Mouse (Mus musculus) embryonic facial prominence, embryonic 14.5 days (tissue): Measurements from ENCODE around the gene Scd4. TPM values are rescaled to one million over a fixed set of nuclear protein-coding genes. Genes with fewer than 3 reads are reported as not detected.

ENCODE experiments used
- ATAC-seq: fragments of 200-750 bp; cut with Nextera tagmentation; 2 replicates; pipeline ENCODE4 v1.8.0; 2017; ENCODE audit warnings: low read depth, moderate number of reproducible peaks, moderate TSS enrichment
- DNase-seq: peaks from one replicate; pipeline ENCODE4 v3.0.0-alpha.2; 2015; ENCODE audit warnings: low spot score
- H3K27ac ChIP-seq: fragments of 300-500 bp; sonication (generic); replicated peaks from 2 replicates; pipeline ENCODE4 v1.5.1; 2014; ENCODE audit warnings: low read depth, mild to moderate bottlenecking, low read length, moderate library complexity
- H3K27me3 ChIP-seq: fragments of 300-500 bp; sonication (generic); replicated peaks from 2 replicates; pipeline ENCODE4 v1.6.1; 2014; ENCODE audit warnings: low read length; ENCODE audit not compliant: control insufficient read depth, insufficient read depth
- H3K36me3 ChIP-seq: fragments of 300-500 bp; sonication (generic); 2 replicates; pipeline ENCODE4 v1.6.1; 2014; ENCODE audit warnings: low read length, mixed read lengths; ENCODE audit not compliant: control insufficient read depth, insufficient read depth
- H3K4me1 ChIP-seq: fragments of 300-500 bp; sonication (generic); 2 replicates; pipeline ENCODE4 v1.6.1; 2014; ENCODE audit warnings: antibody characterized with exemption, low read length; ENCODE audit not compliant: control insufficient read depth, insufficient read depth
- H3K4me2 ChIP-seq: fragments of 300-500 bp; sonication (generic); 2 replicates; pipeline ENCODE4 v1.6.1; 2014; ENCODE audit warnings: low read depth, mild to moderate bottlenecking, low read length, moderate library complexity, mixed read lengths
- H3K4me3 ChIP-seq: fragments of 300-500 bp; sonication (generic); 2 replicates; pipeline ENCODE4 v1.5.1; 2014; ENCODE audit warnings: low read depth, mild to moderate bottlenecking, low read length
- H3K9ac ChIP-seq: fragments of 300-500 bp; sonication (generic); 2 replicates; pipeline ENCODE4 v1.6.1; 2014; ENCODE audit warnings: low read depth, mild to moderate bottlenecking, low read length, moderate library complexity, mixed read lengths
- H3K9me3 ChIP-seq: fragments of 300-500 bp; sonication (generic); 2 replicates; pipeline ENCODE4 v1.6.1; 2016; ENCODE audit warnings: low read length; ENCODE audit not compliant: control insufficient read depth
- WGBS: fragments of 180-500 bp; shearing (Covaris S2); extraction: QIAGEN DNeasy Blood & Tissue Kit; methylation state at CpG from one replicate; pipeline ENCODE4 v1.1.7; 2014; 5-methylcytosine and 5-hydroxymethylcytosine counted together
- polyA plus RNA-seq: library from polyadenylated mRNA; unstranded; fragments of >200 nt; fragmentation: Nextera tagmentation; extraction: Ambion mirVana; gene quantifications from 2 replicates; pipeline ENCODE4 v1.2.1, GENCODE M21; 2014

Gene Scd4
- polyA plus RNA-seq, 1 experiment from 2014 or later, result 0.51 TPM

GRCm38 (mm10) chr19:44292483-44292882 is 40.4 kb upstream of the Scd4 start:
- H3K4me2 ChIP-seq, result peak overlapping the region; percentile 82
- no peaks in the 10 kb centered on the region for H3K9me3 ChIP-seq
- DNase-seq (no peak), ATAC-seq (no peak)
- no peak overlapping the region for H3K4me3 ChIP-seq
- peak overlapping the region; percentile 95 for H3K27ac ChIP-seq
- H3K4me1 ChIP-seq, result peaks cover 20% of the 10 kb centered on the region
- WGBS, result 57% methylated on average over 3 of the region's 3 CpGs
- H3K27me3 ChIP-seq, result no peaks in the 10 kb centered on the region
- peaks cover 27% of the 10 kb centered on the region for H3K36me3 ChIP-seq
- no peak overlapping the region for H3K9ac ChIP-seq

DNA sequence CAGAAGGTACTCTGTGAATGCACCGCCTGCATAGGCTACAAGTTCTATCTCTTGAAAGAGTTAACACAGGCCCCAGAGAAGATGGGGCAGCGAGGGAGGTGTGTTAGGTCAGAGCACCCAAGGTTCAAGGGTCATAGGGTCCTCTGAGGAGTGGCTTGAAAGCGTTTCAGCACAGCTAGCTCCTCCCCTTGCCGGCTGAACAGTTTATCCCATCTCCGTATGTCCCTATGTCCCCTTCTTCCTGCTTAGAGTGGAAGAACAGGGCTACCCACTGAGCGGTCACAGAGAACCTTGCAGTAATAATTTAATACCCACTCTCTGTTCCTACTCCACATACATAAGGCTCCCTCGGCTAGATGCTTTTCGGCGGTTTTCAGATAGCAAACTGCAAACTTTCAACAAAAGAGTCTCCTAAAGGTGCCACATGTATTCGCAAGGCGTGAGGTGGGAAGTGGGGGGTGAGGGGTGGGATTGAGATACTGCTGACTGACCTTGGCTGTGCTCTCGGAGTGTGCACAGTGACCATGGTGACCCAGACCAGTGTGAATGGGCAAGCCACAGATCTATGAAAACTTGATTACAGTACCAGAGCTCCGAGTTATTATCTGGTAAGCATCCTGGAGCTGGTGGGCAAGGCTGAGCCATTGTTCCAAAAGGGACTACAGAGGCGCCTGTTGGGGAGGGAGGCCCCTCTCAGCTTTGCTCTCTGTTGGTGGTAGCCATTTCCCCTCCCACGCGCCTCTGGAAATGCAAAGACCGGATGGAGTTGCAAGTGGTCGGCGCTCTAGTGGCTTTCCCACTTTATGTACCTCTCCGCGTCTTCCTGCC is 39.7 kb upstream of the Scd4 start, which contains the start of gene Scd2:
Gene Scd2, plus strand, starts transcription at position 734 of the 828 bp plus-strand sequence.
- Histone ChIP-seq H3K27ac (peak within 1 kb of the TSS; percentile 95), H3K4me2 (peak within 1 kb of the TSS; percentile 82), H3K4me3 (peak within 1 kb of the TSS; percentile 71), H3K9ac (peak within 1 kb of the TSS; percentile 89), H3K4me1 (peaks cover 27% of the 10 kb centered on the region), H3K36me3 (peaks cover 34% of the 10 kb centered on the region), H3K27me3 (no peaks in the 10 kb centered on the region), H3K9me3 (no peaks in the 10 kb centered on the region)
- WGBS, result 5% methylated on average over 21 of the region's 21 CpGs
- ATAC-seq, result peak; percentile 27
- DNase-seq, result peak; percentile 38

- Histone ChIP-seq H3K27me3 (no peaks in the 10 kb centered on the region), H3K27ac (peak overlapping the region; percentile 95), H3K4me2 (peak overlapping the region; percentile 82), H3K4me3 (peak overlapping the region; percentile 71), H3K9me3 (no peaks in the 10 kb centered on the region), H3K4me1 (peaks cover 35% of the 10 kb centered on the region), H3K36me3 (peaks cover 42% of the 10 kb centered on the region), H3K9ac (peak overlapping the region; percentile 89)
- peak; percentile 98 for ATAC-seq
- under 1% methylated on average over 27 of the region's 31 CpGs for WGBS
- DNase-seq, result peak; percentile 100
These were observed 38.9 kb upstream of the Scd4 start for GRCm38 (mm10) chr19:44293769-44294551.

DNA sequence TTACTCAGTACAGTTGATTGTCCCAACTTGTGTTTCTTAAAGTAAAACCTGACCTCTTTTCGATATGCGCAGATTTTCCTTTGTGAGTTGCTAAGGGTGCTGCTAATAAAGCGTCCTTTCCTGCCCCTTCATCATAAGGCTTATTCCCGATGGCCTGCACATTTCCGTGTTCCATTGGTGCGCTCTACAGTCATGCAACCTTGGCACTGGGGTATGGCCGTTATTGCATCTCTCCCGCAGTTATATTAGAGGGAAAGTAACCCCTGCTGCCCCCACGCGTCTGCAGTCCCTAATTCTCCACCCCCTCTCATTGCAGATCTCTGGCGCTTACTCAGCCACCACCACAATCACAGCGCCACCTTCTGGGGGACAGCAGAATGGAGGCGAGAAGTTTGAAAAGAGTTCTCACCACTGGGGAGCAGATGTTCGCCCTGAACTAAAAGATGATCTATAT is 38.3 kb upstream of the Scd4 start:
- Histone ChIP-seq H3K9ac (peak overlapping the region; percentile 89), H3K27ac (peak overlapping the region; percentile 95), H3K4me2 (peak overlapping the region; percentile 82), H3K27me3 (no peaks in the 10 kb centered on the region), H3K4me3 (peak overlapping the region; percentile 71), H3K4me1 (peaks cover 37% of the 10 kb centered on the region), H3K9me3 (no peaks in the 10 kb centered on the region), H3K36me3 (peaks cover 48% of the 10 kb centered on the region)
- ATAC-seq (peak; percentile 39), DNase-seq (peak; percentile 96)
- WGBS, result under 1% methylated on average over 14 of the region's 14 CpGs

DNA sequence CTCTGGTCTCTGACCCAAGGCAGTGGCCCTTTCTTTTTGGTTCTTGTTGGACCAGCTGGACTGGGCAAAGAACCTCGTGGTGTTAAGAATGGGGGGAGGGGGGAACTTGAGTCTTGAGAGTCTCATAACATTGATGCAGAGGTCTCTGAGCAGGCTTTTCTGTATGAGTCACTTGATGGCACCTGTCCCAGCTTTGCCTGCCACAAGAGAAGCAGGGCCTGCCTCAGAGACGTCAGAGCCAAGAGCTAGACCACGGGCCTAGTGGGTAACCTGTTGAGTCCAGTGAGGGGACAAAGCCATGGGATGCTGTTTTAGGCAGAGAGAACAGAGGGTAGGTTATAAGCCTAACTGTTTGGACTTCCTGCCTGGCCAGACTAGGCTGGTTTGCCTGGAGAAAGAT is 37.6 kb upstream of the Scd4 start:
- no peaks in the 10 kb centered on the region for H3K27me3 ChIP-seq
- WGBS, result 7% methylated on average over 3 of the region's 3 CpGs
- H3K4me1 ChIP-seq, result peaks cover 40% of the 10 kb centered on the region
- DNase-seq (peak; percentile 57), ATAC-seq (no peak)
- H3K4me2 ChIP-seq, result peak overlapping the region; percentile 82
- no peaks in the 10 kb centered on the region for H3K9me3 ChIP-seq
- H3K9ac ChIP-seq, result peak overlapping the region; percentile 89
- H3K36me3 ChIP-seq, result peaks cover 55% of the 10 kb centered on the region
- H3K4me3 ChIP-seq, result peak overlapping the region; percentile 71
- no peak overlapping the region for H3K27ac ChIP-seq

GRCm38 (mm10) chr19:44295741-44296140 is 37.2 kb upstream of the Scd4 start:
- H3K27me3 ChIP-seq, result no peaks in the 10 kb centered on the region
- 6% methylated on average over 4 of the region's 4 CpGs for WGBS
- H3K9me3 ChIP-seq, result no peaks in the 10 kb centered on the region
- no peak overlapping the region for H3K27ac ChIP-seq
- DNase-seq, result peak; percentile 85
- peak overlapping the region; percentile 89 for H3K9ac ChIP-seq
- H3K4me2 ChIP-seq, result peak overlapping the region; percentile 82
- H3K4me3 ChIP-seq, result peak overlapping the region; percentile 71
- H3K4me1 ChIP-seq, result peaks cover 40% of the 10 kb centered on the region
- H3K36me3 ChIP-seq, result peaks cover 59% of the 10 kb centered on the region
- 0 out of 2 replicates have a peak, but pooled peaks have one; percentile 12 for ATAC-seq

DNA sequence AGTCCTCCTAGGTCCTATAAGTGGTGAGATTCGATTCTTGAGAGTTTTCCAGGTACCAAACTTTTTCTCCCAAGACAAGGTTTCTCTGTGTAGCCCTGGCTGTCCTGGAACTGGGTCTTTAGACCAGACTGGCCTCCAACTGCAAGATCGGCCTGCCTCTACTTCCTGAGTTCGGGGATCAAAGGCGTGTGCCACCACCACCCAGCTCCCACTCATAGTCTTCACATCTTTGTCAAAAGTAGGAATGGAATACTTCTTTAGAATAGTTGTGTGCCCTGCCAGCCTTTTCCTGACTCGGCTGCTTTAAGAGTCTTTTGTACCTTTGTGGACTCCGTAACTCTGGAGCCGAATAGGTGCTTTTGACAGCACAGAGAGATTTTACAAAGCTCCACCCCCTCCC is 36.7 kb upstream of the Scd4 start:
- H3K9me3 ChIP-seq, result no peaks in the 10 kb centered on the region
- H3K36me3 ChIP-seq, result peaks cover 64% of the 10 kb centered on the region
- H3K4me3 ChIP-seq, result peak overlapping the region; percentile 71
- no peak for ATAC-seq
- H3K4me2 ChIP-seq, result peak overlapping the region; percentile 82
- no peak for DNase-seq
- peak overlapping the region; percentile 89 for H3K9ac ChIP-seq
- H3K4me1 ChIP-seq, result peaks cover 40% of the 10 kb centered on the region
- H3K27ac ChIP-seq, result 0 out of 2 replicates have a peak overlapping the region, but pooled peaks have one; percentile 16
- H3K27me3 ChIP-seq, result no peaks in the 10 kb centered on the region
- 17% methylated on average over 7 of the region's 7 CpGs for WGBS

DNA sequence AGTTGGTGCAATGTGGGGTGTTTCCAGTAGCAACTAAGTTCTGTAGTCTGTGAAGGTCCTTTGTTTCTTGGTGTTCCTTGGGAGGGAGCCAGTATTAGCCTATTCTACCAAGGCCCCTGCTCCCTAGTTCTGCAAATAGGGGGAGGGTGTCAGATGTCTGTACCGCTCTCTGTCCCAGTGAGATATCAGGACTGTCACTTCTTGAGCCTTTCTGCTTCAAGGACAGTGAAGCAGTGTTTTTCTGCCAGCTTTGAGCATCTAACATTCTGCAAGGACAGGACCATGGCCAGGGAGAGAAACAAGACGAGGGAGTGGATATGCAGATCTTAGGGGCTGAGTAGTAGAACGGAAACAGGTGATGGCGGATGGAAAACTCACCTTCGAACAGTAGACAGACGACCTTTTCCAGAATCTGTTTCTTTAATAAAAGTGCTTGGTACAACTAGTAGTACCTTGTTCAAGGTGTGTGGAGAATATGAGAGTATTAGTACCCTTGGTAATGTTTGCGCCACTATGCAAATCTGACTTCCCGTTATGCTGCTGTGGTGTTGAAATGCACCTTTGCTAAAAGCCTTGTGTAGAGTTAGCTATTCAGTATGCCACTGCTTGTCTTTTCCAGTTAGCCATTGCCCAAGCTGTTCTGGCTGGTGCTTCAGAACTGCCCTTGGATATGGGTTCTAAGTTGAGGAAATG is 35.7 kb upstream of the Scd4 start:
- no peak for ATAC-seq
- 39% methylated on average over 8 of the region's 8 CpGs for WGBS
- H3K4me1 ChIP-seq, result peaks cover 40% of the 10 kb centered on the region
- peak overlapping the region; percentile 82 for H3K4me2 ChIP-seq
- peak overlapping the region; percentile 89 for H3K9ac ChIP-seq
- peak overlapping the region; percentile 71 for H3K4me3 ChIP-seq
- H3K9me3 ChIP-seq, result no peaks in the 10 kb centered on the region
- DNase-seq, result no peak
- H3K27me3 ChIP-seq, result no peaks in the 10 kb centered on the region
- H3K36me3 ChIP-seq, result peaks cover 74% of the 10 kb centered on the region
- no peak overlapping the region for H3K27ac ChIP-seq
